Mouse (Mus musculus) thymus, adult 2 months (tissue): ENCODE results near the gene Selenof.

Source experiments
- CTCF ChIP-seq: fragments of 200-500 bp; IDR thresholded peaks from 2 replicates; pipeline ENCODE4 v1.5.1; 2012; ENCODE audit warnings: mild to moderate bottlenecking, control low read depth, low read length, moderate library complexity, borderline replicate concordance; ENCODE audit not compliant: control insufficient read depth, poor library complexity, insufficient read depth; ENCODE audit errors: extremely low read depth
- POLR2A ChIP-seq: fragments of 200-500 bp; IDR thresholded peaks from 2 replicates; pipeline ENCODE4 v1.6.1; 2012; ENCODE audit warnings: mild to moderate bottlenecking, low read length, control low read depth, moderate library complexity; ENCODE audit not compliant: control insufficient read depth, poor library complexity, insufficient read depth; ENCODE audit errors: extremely low read depth

DNA sequence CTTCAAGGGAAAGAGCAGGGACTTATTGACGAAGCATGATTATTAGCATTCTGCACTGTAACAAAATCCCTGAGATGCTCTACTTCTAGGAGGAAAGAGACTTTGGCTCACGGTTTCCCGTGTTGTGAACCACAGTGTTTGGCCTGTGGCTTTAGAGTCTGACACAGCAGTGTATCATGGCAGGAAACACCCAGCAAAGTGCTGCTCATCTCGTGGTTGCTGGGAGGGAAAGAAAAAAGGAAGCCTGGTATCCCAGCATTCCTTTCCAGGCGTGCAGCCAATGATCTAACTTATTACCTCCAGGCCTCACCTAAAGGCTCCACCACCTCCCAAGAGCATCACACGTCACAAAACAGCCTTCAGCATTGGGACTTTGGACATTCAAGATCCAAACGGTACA, 32.7 kb downstream of the Selenof start:
- no peak for TF ChIP-seq CTCF
- no peak for TF ChIP-seq POLR2A
